Mouse (Mus musculus): ENCODE measurements around the gene 1700003F12Rik.

Gene 1700003F12Rik

GRCm38 (mm10) chr2:154543567-154544347, 3.1 kb upstream of the 1700003F12Rik start:
- in situ Hi-C loops (cut with MboI; ENCODE audit: low pct_unique_long_range_greater_than_20kb in 1 of 2, low sequenced_read_pairs in 2 of 2, unreplicated experiment in 1 of 2): loop anchor here (10.0 kb wide), 1 partner anchor 129 kb away; no protein-coding TSS in a partner anchor

GRCm38 (mm10) chr2:154548688-154549087, 1.8 kb downstream of the 1700003F12Rik start:
- in situ Hi-C loops (cut with MboI; ENCODE audit: low pct_unique_long_range_greater_than_20kb in 1 of 2, low sequenced_read_pairs in 2 of 2, unreplicated experiment in 1 of 2): loop anchor here (10.0 kb wide), 1 partner anchor 134 kb away; no protein-coding TSS in a partner anchor

GRCm38 (mm10) chr2:154549127-154549885, 2.4 kb downstream of the 1700003F12Rik start:
- in situ Hi-C loops (cut with MboI; ENCODE audit: low pct_unique_long_range_greater_than_20kb in 1 of 2, low sequenced_read_pairs in 2 of 2, unreplicated experiment in 1 of 2): loop anchor here (10.0 kb wide), 1 partner anchor 135 kb away; no protein-coding TSS in a partner anchor

- in situ Hi-C loops (cut with MboI; ENCODE audit: low pct_unique_long_range_greater_than_20kb in 1 of 2, low sequenced_read_pairs in 2 of 2, unreplicated experiment in 1 of 2): loop anchor here (10.0 kb wide), 1 partner anchor 135 kb away; no protein-coding TSS in a partner anchor
These were observed 3.0 kb downstream of the 1700003F12Rik start for GRCm38 (mm10) chr2:154549886-154550189.

- in situ Hi-C loops (cut with MboI; ENCODE audit: low pct_unique_long_range_greater_than_20kb in 1 of 2, low sequenced_read_pairs in 2 of 2, unreplicated experiment in 1 of 2): no loop called here
These were observed 4.1 kb downstream of the 1700003F12Rik start for GRCm38 (mm10) chr2:154550937-154551336.

GRCm38 (mm10) chr2:154551476-154551875, 4.6 kb downstream of the 1700003F12Rik start, which contains the start of gene Actl10:
Actl10 (plus strand) TSS chr2:154551776.
- in situ Hi-C loops (cut with MboI; ENCODE audit: low pct_unique_long_range_greater_than_20kb in 1 of 2, low sequenced_read_pairs in 2 of 2, unreplicated experiment in 1 of 2): no loop called here

- in situ Hi-C loops (cut with MboI; ENCODE audit: low pct_unique_long_range_greater_than_20kb in 1 of 2, low sequenced_read_pairs in 2 of 2, unreplicated experiment in 1 of 2): no loop called here
These were observed 5.0 kb downstream of the 1700003F12Rik start for GRCm38 (mm10) chr2:154551927-154552326.

- in situ Hi-C loops (cut with MboI; ENCODE audit: low pct_unique_long_range_greater_than_20kb in 1 of 2, low sequenced_read_pairs in 2 of 2, unreplicated experiment in 1 of 2): no loop called here
These were observed 5.6 kb downstream of the 1700003F12Rik start for GRCm38 (mm10) chr2:154552424-154552907.

GRCm38 (mm10) chr2:154555235-154555634, 8.3 kb downstream of the 1700003F12Rik start:
- in situ Hi-C loops (cut with MboI; ENCODE audit: low pct_unique_long_range_greater_than_20kb in 1 of 2, low sequenced_read_pairs in 2 of 2, unreplicated experiment in 1 of 2): no loop called here

- in situ Hi-C loops (cut with MboI; ENCODE audit: low pct_unique_long_range_greater_than_20kb in 1 of 2, low sequenced_read_pairs in 2 of 2, unreplicated experiment in 1 of 2): no loop called here
These were observed 10.4 kb downstream of the 1700003F12Rik start for GRCm38 (mm10) chr2:154557184-154557832.

GRCm38 (mm10) chr2:154558264-154559039, 11.6 kb downstream of the 1700003F12Rik start, which contains the start of gene Necab3:
Necab3 (minus strand) TSS chr2:154558890.
- in situ Hi-C loops (cut with MboI; ENCODE audit: low pct_unique_long_range_greater_than_20kb in 1 of 2, low sequenced_read_pairs in 2 of 2, unreplicated experiment in 1 of 2): no loop called here

- in situ Hi-C loops (cut with MboI; ENCODE audit: low pct_unique_long_range_greater_than_20kb in 1 of 2, low sequenced_read_pairs in 2 of 2, unreplicated experiment in 1 of 2): no loop called here
These were observed 16.8 kb downstream of the 1700003F12Rik start for GRCm38 (mm10) chr2:154563612-154564170.

GRCm38 (mm10) chr2:154565562-154565961, 18.7 kb downstream of the 1700003F12Rik start:
- in situ Hi-C loops (cut with MboI; ENCODE audit: low pct_unique_long_range_greater_than_20kb in 1 of 2, low sequenced_read_pairs in 2 of 2, unreplicated experiment in 1 of 2): no loop called here

GRCm38 (mm10) chr2:154566641-154567040, 19.8 kb downstream of the 1700003F12Rik start:
- in situ Hi-C loops (cut with MboI; ENCODE audit: low pct_unique_long_range_greater_than_20kb in 1 of 2, low sequenced_read_pairs in 2 of 2, unreplicated experiment in 1 of 2): no loop called here

GRCm38 (mm10) chr2:154567766-154568165, 20.9 kb downstream of the 1700003F12Rik start:
- in situ Hi-C loops (cut with MboI; ENCODE audit: low pct_unique_long_range_greater_than_20kb in 1 of 2, low sequenced_read_pairs in 2 of 2, unreplicated experiment in 1 of 2): no loop called here

- in situ Hi-C loops (cut with MboI; ENCODE audit: low pct_unique_long_range_greater_than_20kb in 1 of 2, low sequenced_read_pairs in 2 of 2, unreplicated experiment in 1 of 2): no loop called here
These were observed 21.6 kb downstream of the 1700003F12Rik start for GRCm38 (mm10) chr2:154568329-154569070.

- in situ Hi-C loops (cut with MboI; ENCODE audit: low pct_unique_long_range_greater_than_20kb in 1 of 2, low sequenced_read_pairs in 2 of 2, unreplicated experiment in 1 of 2): no loop called here
These were observed 22.3 kb downstream of the 1700003F12Rik start for GRCm38 (mm10) chr2:154569071-154569748.

Measured in mouse embryonic stem cell (cell line).